Mouse (Mus musculus) leukemia stem cell, adult 10-12 weeks (primary cell): ENCODE results near the gene Olfr1306. TPM values are rescaled to one million over a fixed set of nuclear protein-coding genes. Genes with fewer than 3 reads are reported as not detected.

Source experiments
- polyA plus RNA-seq: library from polyadenylated mRNA; stranded (reverse); fragments of >175 nt; gene quantifications from 2 replicates; pipeline ENCODE4 v1.2.3, GENCODE M21; 2012; ENCODE audit warnings: low replicate concordance

The Olfr1306 gene
- polyA plus RNA-seq: not detected in 2 replicates

DNA sequence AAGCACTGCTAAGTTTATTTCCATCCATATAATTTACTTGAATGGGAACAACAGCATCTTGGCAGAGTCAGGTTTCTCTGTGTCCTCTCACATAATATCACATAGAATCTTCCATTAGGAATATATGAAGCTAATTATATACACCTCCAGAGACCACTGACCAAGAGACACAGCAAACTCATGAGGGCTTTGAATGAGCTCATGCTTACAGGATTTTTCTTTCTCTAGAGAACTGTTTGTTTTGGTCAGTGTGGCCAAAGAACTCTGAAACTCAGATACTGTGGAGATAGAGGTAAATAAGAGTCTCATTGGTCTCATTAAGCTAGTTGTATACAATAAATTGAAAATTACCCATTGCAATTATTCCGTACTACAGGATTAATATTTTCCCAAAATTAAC is at the start of gene Olfr1306:
Olfr1306 (minus strand) TSS at position 101 of the 400 bp plus-strand sequence.

DNA sequence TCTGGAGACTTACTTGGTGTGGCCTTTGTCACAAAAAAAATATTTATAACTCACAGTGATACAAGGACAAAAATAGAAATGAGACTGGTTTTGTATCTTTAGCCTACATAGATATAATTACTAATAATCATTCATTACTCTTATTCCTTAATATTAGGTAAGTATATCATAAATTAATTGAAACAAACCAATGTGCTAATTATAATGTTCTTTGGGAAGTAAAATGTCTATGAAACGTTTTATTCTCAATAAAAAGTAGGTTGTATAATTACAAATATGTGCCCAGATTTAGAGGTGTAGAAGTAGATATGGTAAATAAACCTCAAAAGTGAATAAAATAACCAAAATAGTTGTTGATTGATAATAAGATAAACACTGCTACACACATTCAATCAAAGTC is 48.8 kb upstream of the Olfr1306 start, which contains the start of gene Olfr1308:
Olfr1308 (minus strand) TSS at position 101 of the 400 bp plus-strand sequence.

DNA sequence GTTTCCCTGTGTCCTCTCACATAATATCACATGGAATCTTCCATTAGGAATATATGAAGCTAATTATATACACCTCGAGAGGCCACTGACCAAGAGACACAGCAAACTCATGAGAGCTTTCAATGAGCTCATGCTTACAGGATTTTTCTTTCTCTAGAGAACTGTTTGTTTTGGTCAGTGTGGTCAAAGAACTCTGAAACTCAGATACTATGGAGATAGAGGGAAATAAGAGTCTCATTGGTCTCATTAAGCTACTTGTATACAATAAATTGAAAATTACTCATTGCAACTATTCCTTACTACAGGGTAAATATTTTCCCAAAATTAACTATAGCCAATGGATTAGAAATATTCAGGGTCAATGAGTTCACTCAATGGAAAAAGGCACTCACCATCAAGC is 33.3 kb upstream of the Olfr1306 start, which contains the start of gene Olfr1307:
Olfr1307 (minus strand) TSS at position 101 of the 400 bp plus-strand sequence.

GRCm38 (mm10) chr2:111877049-111877448 is 39.0 kb downstream of the Olfr1306 start, which contains the start of gene Olfr1305:
Gene Olfr1305, minus strand, starts transcription at chr2:111877149.

Other genes with a start within 250 kb of the Olfr1306 start
- not detected in 2 replicates for gene Olfr1301, start 165.3 kb downstream of the Olfr1306 start, polyA plus RNA-seq
- gene Olfr1302, start 138.8 kb downstream of the Olfr1306 start, polyA plus RNA-seq: not detected in 2 replicates
- not detected in 2 replicates for gene Olfr1303, start 95.9 kb downstream of the Olfr1306 start, polyA plus RNA-seq
- not detected in 2 replicates for gene Olfr1305, start 39.1 kb downstream of the Olfr1306 start, polyA plus RNA-seq
- gene Olfr1307, start 33.2 kb upstream of the Olfr1306 start, polyA plus RNA-seq: 0.01 TPM in 1 of 2 replicates, not detected in the other
- gene Olfr1308, start 48.7 kb upstream of the Olfr1306 start, polyA plus RNA-seq: not detected in 2 replicates
- gene Olfr1309, start 74.0 kb upstream of the Olfr1306 start, polyA plus RNA-seq: not detected in 2 replicates
- not detected in 2 replicates for gene Olfr1310, start 96.4 kb upstream of the Olfr1306 start, polyA plus RNA-seq
- gene Olfr1311, start 108.1 kb upstream of the Olfr1306 start, polyA plus RNA-seq: not detected in 2 replicates
- gene Olfr1312, start 134.0 kb upstream of the Olfr1306 start, polyA plus RNA-seq: 0.03 TPM in 1 of 2 replicates, not detected in the other
- gene Olfr1313, start 161.6 kb upstream of the Olfr1306 start, polyA plus RNA-seq: not detected in 2 replicates
- not detected in 2 replicates for gene Olfr1314, start 180.5 kb upstream of the Olfr1306 start, polyA plus RNA-seq
- gene Olfr1315-ps1, start 199.2 kb upstream of the Olfr1306 start, polyA plus RNA-seq: not detected in 2 replicates
- gene Olfr1316, start 218.7 kb upstream of the Olfr1306 start, polyA plus RNA-seq: not detected in 2 replicates
- not detected in 2 replicates for gene Olfr1317, start 224.1 kb upstream of the Olfr1306 start, polyA plus RNA-seq
- not detected in 2 replicates for gene Olfr1318, start 237.9 kb upstream of the Olfr1306 start, polyA plus RNA-seq